Mouse (Mus musculus): ENCODE results near the gene Anxa1.

The Anxa1 gene

GRCm38 (mm10) chr19:20370175-20370574 lies 20.6 kb downstream of the Anxa1 start:
- DNase-seq: no peak

- DNase-seq: no peak
Observed at GRCm38 (mm10) chr19:20366571-20366970, 24.2 kb downstream of the Anxa1 start.

- DNase-seq: no peak
Observed at GRCm38 (mm10) chr19:20366010-20366409, 24.7 kb downstream of the Anxa1 start.

GRCm38 (mm10) chr19:20365364-20365763 lies 25.4 kb downstream of the Anxa1 start:
- no peak for DNase-seq

GRCm38 (mm10) chr19:20364931-20365330 lies 25.8 kb downstream of the Anxa1 start:
- no peak for DNase-seq

GRCm38 (mm10) chr19:20363221-20363620 lies 27.5 kb downstream of the Anxa1 start:
- peak; percentile 5 for DNase-seq

- peak; percentile 18 for DNase-seq
Observed at GRCm38 (mm10) chr19:20361917-20362577, 28.7 kb downstream of the Anxa1 start.

- DNase-seq: no peak
Observed at GRCm38 (mm10) chr19:20358679-20359078, 32.1 kb downstream of the Anxa1 start.

- DNase-seq: peak; percentile 70
Observed at GRCm38 (mm10) chr19:20345317-20345917, 45.3 kb downstream of the Anxa1 start.

- DNase-seq: peak; percentile 52
Observed at GRCm38 (mm10) chr19:20344511-20345316, 46.0 kb downstream of the Anxa1 start.

- DNase-seq: no peak
Observed at GRCm38 (mm10) chr19:20344052-20344451, 46.7 kb downstream of the Anxa1 start.
